Mouse (Mus musculus) CH12.LX (cell line): Measurements from ENCODE around the gene Slc43a2. TPM values are rescaled to one million over a fixed set of nuclear protein-coding genes. Genes with fewer than 3 reads are reported as not detected.
A peak's percentile ranks its signal among the peaks of the same experiment; 100 is the strongest.

ENCODE experiments used
- DNase-seq: peaks from one replicate; pipeline ENCODE4 v3.0.0-alpha.2; 2013; ENCODE audit errors: extremely low read depth
- H3K27ac ChIP-seq: 2 replicates; pipeline ENCODE4 v1.5.1; 2012; ENCODE audit warnings: low read depth, mild to moderate bottlenecking, control low read depth, moderate library complexity; ENCODE audit not compliant: insufficient read depth
- H3K27me3 ChIP-seq: replicated peaks from 2 replicates; pipeline ENCODE3; 2012; ENCODE audit warnings: inconsistent platforms
- H3K36me3 ChIP-seq, 2 experiments: replicated peaks in 1 of 2; 2 replicates each; pipeline versions ENCODE3 to v1.6.1; 2012; ENCODE audit warnings: inconsistent platforms in 1 of 2, low read length in 1 of 2, mild to moderate bottlenecking in 1 of 2, mixed read lengths in 1 of 2, moderate library complexity in 1 of 2; ENCODE audit not compliant: control insufficient read depth in 1 of 2, insufficient read depth in 1 of 2
- H3K4me1 ChIP-seq, 2 experiments: 2 replicates each; pipeline ENCODE4 v1.6.1; 2012; ENCODE audit warnings: inconsistent platforms in 1 of 2, moderate library complexity in 1 of 2; ENCODE audit not compliant: insufficient read depth in 2 of 2, control insufficient read depth in 1 of 2
- H3K4me2 ChIP-seq: 2 replicates; pipeline ENCODE4 v1.6.1; 2012; ENCODE audit warnings: low read depth, mild to moderate bottlenecking, control low read depth; ENCODE audit not compliant: poor library complexity, insufficient read depth, severe bottlenecking
- H3K4me3 ChIP-seq, 3 experiments: fragments of 150-350 bp in 1 of 3; sonication (generic) in 1 of 3; replicated peaks in 1 of 3; 2 replicates each; pipeline versions ENCODE3 to v1.5.1; 2011 to 2012; ENCODE audit warnings: low read depth in 2 of 3, low read length in 2 of 3, mild to moderate bottlenecking in 2 of 3, moderate library complexity in 2 of 3, control low read depth in 1 of 3, improper control_type of control experiment in 1 of 3, inconsistent platforms in 1 of 3, mixed read lengths in 1 of 3; ENCODE audit not compliant: poor library complexity in 1 of 3
- H3K79me2 ChIP-seq: replicated peaks from 2 replicates; pipeline ENCODE4 v1.6.1; 2012; ENCODE audit warnings: mild to moderate bottlenecking, moderate library complexity; ENCODE audit not compliant: control insufficient read depth, poor library complexity, insufficient read depth, severe bottlenecking; ENCODE audit errors: extremely low read depth
- H3K9ac ChIP-seq: 2 replicates; pipeline ENCODE4 v1.6.1; 2012; ENCODE audit warnings: low read depth, mild to moderate bottlenecking, control low read depth, moderate library complexity; ENCODE audit not compliant: insufficient read depth
- H3K9me3 ChIP-seq: replicated peaks from 2 replicates; pipeline ENCODE3; 2012; ENCODE audit warnings: low read length, inconsistent platforms, mixed read lengths
- BHLHE40 ChIP-seq: IDR thresholded peaks from 2 replicates; pipeline ENCODE4 v1.6.1; 2011; ENCODE audit warnings: mild to moderate bottlenecking, low read depth, low read length, improper control_type of control experiment
- CHD1 ChIP-seq: IDR thresholded peaks from 2 replicates; pipeline ENCODE4 v1.6.1; 2012; ENCODE audit warnings: low read depth, low read length, improper control_type of control experiment, inconsistent platforms
- CHD2 ChIP-seq: IDR thresholded peaks from 2 replicates; pipeline ENCODE4 v1.6.1; 2011; ENCODE audit warnings: low read length, improper control_type of control experiment
- CTCF ChIP-seq, 2 experiments: IDR thresholded peaks in 1 of 2; conservative IDR thresholded peaks in 1 of 2; 2 replicates each; pipeline ENCODE4 v1.5.1; 2011 to 2012; ENCODE audit warnings: low read depth in 2 of 2, low read length in 2 of 2, improper control_type of control experiment in 1 of 2, inconsistent platforms in 1 of 2, mild to moderate bottlenecking in 1 of 2, moderate library complexity in 1 of 2
- E2F4 ChIP-seq: IDR thresholded peaks from 2 replicates; pipeline ENCODE4 v1.6.1; 2011; ENCODE audit warnings: low read depth, low read length, improper control_type of control experiment; ENCODE audit not compliant: insufficient replicate concordance
- ELF1 ChIP-seq: IDR thresholded peaks from 2 replicates; pipeline ENCODE4 v1.6.1; 2014; ENCODE audit warnings: low read depth, mild to moderate bottlenecking, inconsistent platforms, low read length, improper control_type of control experiment
- EP300 ChIP-seq: IDR thresholded peaks from 2 replicates; pipeline ENCODE4 v1.6.1; 2011; ENCODE audit warnings: low read length, improper control_type of control experiment
- ETS1 ChIP-seq: conservative IDR thresholded peaks from 2 replicates; pipeline ENCODE4 v1.6.1; 2012; ENCODE audit warnings: low read depth, mild to moderate bottlenecking, inconsistent platforms, low read length, improper control_type of control experiment, moderate library complexity
- GABPA ChIP-seq: IDR thresholded peaks from 2 replicates; pipeline ENCODE4 v1.6.1; 2012; ENCODE audit warnings: low read depth, low read length, improper control_type of control experiment, inconsistent platforms; ENCODE audit not compliant: insufficient replicate concordance
- JUN ChIP-seq: IDR thresholded peaks from 2 replicates; pipeline ENCODE4 v1.6.1; 2011; ENCODE audit warnings: low read depth, mild to moderate bottlenecking, low read length, improper control_type of control experiment, moderate library complexity; ENCODE audit not compliant: insufficient read depth
- KAT2A ChIP-seq: IDR thresholded peaks from 2 replicates; pipeline ENCODE4 v1.6.1; 2012; ENCODE audit warnings: low read length, improper control_type of control experiment, inconsistent platforms; ENCODE audit not compliant: insufficient replicate concordance
- MXI1 ChIP-seq: IDR thresholded peaks from 2 replicates; pipeline ENCODE4 v1.6.1; 2011; ENCODE audit warnings: mild to moderate bottlenecking, low read depth, low read length, improper control_type of control experiment
- POLR2AphosphoS2 ChIP-seq: IDR thresholded peaks from 2 replicates; pipeline ENCODE4 v1.6.1; 2011; ENCODE audit warnings: low read depth, low read length, improper control_type of control experiment
- RAD21 ChIP-seq: IDR thresholded peaks from 2 replicates; pipeline ENCODE4 v1.6.1; 2011; ENCODE audit warnings: low read depth, mild to moderate bottlenecking, low read length, improper control_type of control experiment, moderate library complexity
- SIN3A ChIP-seq: IDR thresholded peaks from 2 replicates; pipeline ENCODE4 v1.6.1; 2012; ENCODE audit warnings: low read length, improper control_type of control experiment, inconsistent platforms
- SMC3 ChIP-seq: IDR thresholded peaks from 2 replicates; pipeline ENCODE4 v1.6.1; 2011; ENCODE audit warnings: low read depth, low read length, improper control_type of control experiment
- TCF12 ChIP-seq: IDR thresholded peaks from 2 replicates; pipeline ENCODE4 v1.6.1; 2014; ENCODE audit warnings: low read depth, mild to moderate bottlenecking, inconsistent platforms, low read length, improper control_type of control experiment
- USF1 ChIP-seq: IDR thresholded peaks from 2 replicates; pipeline ENCODE4 v1.6.1; 2014; ENCODE audit warnings: low read depth, mild to moderate bottlenecking, inconsistent platforms, low read length, improper control_type of control experiment
- ZKSCAN1 ChIP-seq: IDR thresholded peaks from 2 replicates; pipeline ENCODE4 v1.6.1; 2012; ENCODE audit warnings: low read depth, inconsistent platforms, low read length, improper control_type of control experiment, borderline replicate concordance
- ZNF384 ChIP-seq: IDR thresholded peaks from 2 replicates; pipeline ENCODE4 v1.6.1; 2012; ENCODE audit warnings: low read depth, low read length, improper control_type of control experiment, inconsistent platforms
- dilution Hi-C: fragments of 300-500 bp; cut with MboI; formaldehyde crosslinking; loops from 2 replicates; pipeline ENCODE4 v1.14.3; 2020; ENCODE audit warnings: low sequenced_read_pairs; ENCODE audit not compliant: extremely low pct_unique_long_range_greater_than_20kb, extremely low pct_ligation_motif_present
- in situ Hi-C: fragments of 300-500 bp; cut with MboI; formaldehyde crosslinking; loops from 3 replicates; pipeline ENCODE4 v1.14.3; 2019; ENCODE audit warnings: low sequenced_read_pairs, low pct_ligation_motif_present, low pct_unique_long_range_greater_than_20kb, mixed read lengths
- polyA plus RNA-seq: library from polyadenylated mRNA; unstranded; fragments of >175 nt; gene quantifications from 2 replicates; pipeline ENCODE4 v1.2.1, GENCODE M21; 2012; ENCODE audit warnings: low read depth; ENCODE audit not compliant: insufficient read length
- total RNA-seq, 2 experiments: library from RNA; depleted of rRNA; stranded (reverse); fragments of 300-350 nt in 1 of 2; fragments of >200 nt in 1 of 2; gene quantifications; 2 replicates each; pipeline ENCODE4 v1.2.3; 2012 to 2014

Slc43a2 gene
- total and polyA plus RNA-seq, 3 experiments = 5.0 to 8.9 (median 8.8) TPM

- TF ChIP-seq RAD21 (no peak), EP300 (peak; percentile 76), ETS1 (peak; percentile 19; the same call in 1 of the 2 replicates), ELF1 (no peak), KAT2A (no peak), TCF12 (peak; percentile 47; the same call in 1 of the 2 replicates), CHD1 (no peak)
- TF ChIP-seq, all 38 proteins: peak for 7
These were observed 44.1 kb downstream of the Slc43a2 start (continued) for GRCm38 (mm10) chr11:75575560-75576123.

DNA sequence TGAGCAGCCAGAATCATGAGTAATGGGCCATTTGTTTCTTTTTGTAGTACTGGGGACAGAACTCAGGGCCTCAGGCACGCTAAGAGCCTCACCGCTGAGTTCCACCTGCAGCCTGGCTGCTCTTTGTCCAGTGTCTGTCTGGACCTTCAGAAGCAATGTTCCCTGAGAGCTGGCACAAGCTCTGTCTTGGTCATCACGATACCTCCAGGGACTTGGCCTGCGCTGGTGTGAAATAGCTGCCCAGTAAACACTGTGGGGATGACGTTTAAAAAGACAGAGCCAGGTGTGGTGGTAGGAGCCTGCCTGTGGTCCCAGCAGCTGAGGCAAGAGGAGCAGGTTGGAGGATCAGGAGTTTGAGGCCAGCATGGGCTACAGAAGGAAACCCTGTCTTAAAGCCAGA is 47.1 kb downstream of the Slc43a2 start:
- Histone ChIP-seq H3K4me3 (no peak overlapping the region), H3K27me3 (no peaks in the 10 kb centered on the region), H3K9me3 (no peaks in the 10 kb centered on the region), H3K9ac (no peak overlapping the region), H3K4me1 (peaks cover 11 to 19% of the 10 kb centered on the region in 2 experiments), H3K4me2 (no peak overlapping the region)
- in situ Hi-C loops (no loop called here), dilution Hi-C loops (no loop called here)
- DNase-seq = no peak
- TF ChIP-seq CHD2 (no peak), SIN3A (no peak), ELF1 (no peak), E2F4 (no peak), JUN (no peak), CTCF (conservative IDR thresholded peaks at IDR 0.05 in 1 of 2, IDR thresholded peaks at IDR 0.05 in 1 of 2; ENCODE audit: low read depth in 2 of 2, low read length in 2 of 2) (no peak), MXI1 (no peak), USF1 (no peak), GABPA (no peak), ZKSCAN1 (no peak), SMC3 (no peak), ZNF384 (no peak), CHD1 (no peak), BHLHE40 (no peak), POLR2AphosphoS2 (no peak), EP300 (no peak)
- TF ChIP-seq, all 38 proteins: peak for 0
- Histone ChIP-seq H3K27ac (no peak overlapping the region), H3K79me2 (no peaks in the 10 kb centered on the region), H3K36me3 (no peaks in the 10 kb centered on the region)
